Mouse (Mus musculus) forelimb bud, embryonic 11.5 days (tissue): ENCODE results near the gene Cd38.

Experiments
- DNase-seq: peaks from one replicate; pipeline ENCODE4 v3.0.0-alpha.2; 2012; ENCODE audit warnings: low read depth, low spot score

The Cd38 gene

GRCm38 (mm10) chr5:43947330-43947977 is 79.1 kb downstream of the Cd38 start:
- no peak for DNase-seq

- peak; percentile 69 for DNase-seq
Observed at GRCm38 (mm10) chr5:43948111-43948743, 79.9 kb downstream of the Cd38 start.

GRCm38 (mm10) chr5:43948748-43949275 is 80.5 kb downstream of the Cd38 start:
- no peak for DNase-seq

- no peak for DNase-seq
Observed at GRCm38 (mm10) chr5:43953241-43953640, 84.9 kb downstream of the Cd38 start.

GRCm38 (mm10) chr5:43959884-43960440 is 91.6 kb downstream of the Cd38 start:
- DNase-seq = no peak

- DNase-seq = no peak
Observed at GRCm38 (mm10) chr5:43961056-43961455, 92.7 kb downstream of the Cd38 start.
